Mouse (Mus musculus): ENCODE results near the gene Parp2. TPM values are rescaled to one million over a fixed set of nuclear protein-coding genes. Genes with fewer than 3 reads are reported as not detected.
"Not testable (repeated sequence)": the region's sequence is repeated elsewhere in the genome, so short reads cannot be mapped to it uniquely, and the experiment has no call there.

The Parp2 gene
- polyA plus RNA-seq (2012; rRNA removed) = 16.3 and 23.8 TPM in 2 replicates

- under 1% methylated on average over 42 of the region's 42 CpGs for WGBS
Observed at GRCm38 (mm10) chr14:50807487-50808072, at the start of gene Parp2, which contains the start of gene Ccnb1ip1. TSS of gene Parp2 (plus strand) at chr14:50807841. TSS of gene Ccnb1ip1 (minus strand) at chr14:50807732.

GRCm38 (mm10) chr14:50758416-50759085 is 49.1 kb upstream of the Parp2 start:
- WGBS = 52% methylated on average over 5 of the region's 5 CpGs
- DNase-seq (ENCODE audit: low read depth, low spot score) = no peak

More at GRCm38 (mm10) chr14:50807487-50808072, at the start of gene Parp2, which contains the start of gene Ccnb1ip1:
- peak; percentile 89 for DNase-seq (ENCODE audit: low read depth, low spot score)

GRCm38 (mm10) chr14:50765736-50766135 is 41.9 kb upstream of the Parp2 start:
- DNase-seq (ENCODE audit: low read depth, low spot score) = no peak
- WGBS = 90% methylated on average over 6 of the region's 6 CpGs

GRCm38 (mm10) chr14:50771342-50771741 is 36.3 kb upstream of the Parp2 start:
- DNase-seq (ENCODE audit: low read depth, low spot score) = no peak
- 80% methylated on average over 2 of the region's 2 CpGs for WGBS

GRCm38 (mm10) chr14:50782166-50782565 is 25.5 kb upstream of the Parp2 start:
- WGBS = 95% methylated on average over 3 of the region's 3 CpGs
- no peak for DNase-seq (ENCODE audit: low read depth, low spot score)

GRCm38 (mm10) chr14:50784391-50785250 is 23.0 kb upstream of the Parp2 start:
- no peak for DNase-seq (ENCODE audit: low read depth, low spot score)
- 8% methylated on average over 16 of the region's 16 CpGs for WGBS

GRCm38 (mm10) chr14:50785251-50785637 is 22.4 kb upstream of the Parp2 start, which contains the start of gene Ttc5:
TSS of gene Ttc5 (minus strand) at chr14:50785519.
- DNase-seq (ENCODE audit: low read depth, low spot score) = peak; percentile 82
- under 1% methylated on average over 21 of the region's 21 CpGs for WGBS

GRCm38 (mm10) chr14:50788157-50788556 is 19.5 kb upstream of the Parp2 start:
- DNase-seq (ENCODE audit: low read depth, low spot score) = no peak
- WGBS = 5% methylated on average over 2 of the region's 2 CpGs

- no peak for DNase-seq (ENCODE audit: low read depth, low spot score)
- 92% methylated on average over 24 of the region's 24 CpGs for WGBS
Observed at GRCm38 (mm10) chr14:50795261-50795935, 12.2 kb upstream of the Parp2 start.

GRCm38 (mm10) chr14:50795965-50796364 is 11.7 kb upstream of the Parp2 start:
- 84% methylated on average over 4 of the region's 4 CpGs for WGBS
- no peak for DNase-seq (ENCODE audit: low read depth, low spot score)

- 82% methylated on average over 1 of the region's 1 CpGs for WGBS
- no peak for DNase-seq (ENCODE audit: low read depth, low spot score)
Observed at GRCm38 (mm10) chr14:50796464-50796863, 11.2 kb upstream of the Parp2 start.

GRCm38 (mm10) chr14:50798512-50798911 is 9.1 kb upstream of the Parp2 start:
- WGBS = 63% methylated on average over 2 of the region's 2 CpGs
- no peak for DNase-seq (ENCODE audit: low read depth, low spot score)

GRCm38 (mm10) chr14:50799502-50800259 is 8.0 kb upstream of the Parp2 start:
- 5% methylated on average over 3 of the region's 3 CpGs for WGBS
- DNase-seq (ENCODE audit: low read depth, low spot score) = peak; percentile 36

- no peak for DNase-seq (ENCODE audit: low read depth, low spot score)
- 84% methylated on average over 6 of the region's 6 CpGs for WGBS
Observed at GRCm38 (mm10) chr14:50802441-50802840, 5.2 kb upstream of the Parp2 start.

GRCm38 (mm10) chr14:50802843-50803562 is 4.6 kb upstream of the Parp2 start:
- no peak for DNase-seq (ENCODE audit: low read depth, low spot score)

GRCm38 (mm10) chr14:50804683-50805082 is 3.0 kb upstream of the Parp2 start:
- WGBS = 66% methylated on average over 13 of the region's 13 CpGs
- DNase-seq (ENCODE audit: low read depth, low spot score) = no peak

More at GRCm38 (mm10) chr14:50802843-50803562, 4.6 kb upstream of the Parp2 start:
- 64% methylated on average over 4 of the region's 4 CpGs for WGBS

- not testable (repeated sequence) for DNase-seq (ENCODE audit: low read depth, low spot score)
- 84% methylated on average over 5 of the region's 5 CpGs for WGBS
Observed at GRCm38 (mm10) chr14:50806469-50806868, 1.2 kb upstream of the Parp2 start.

- 56% methylated on average over 2 of the region's 2 CpGs for WGBS
- DNase-seq (ENCODE audit: low read depth, low spot score) = peak; percentile 32
Observed at GRCm38 (mm10) chr14:50813060-50813459, 5.4 kb downstream of the Parp2 start.

All from large intestine, adult 2 months (tissue).